Mouse (Mus musculus) MEL (cell line): ENCODE measurements around the gene Brd3os.

ENCODE experiments used
- BHLHE40 ChIP-seq: IDR thresholded peaks from 2 replicates; pipeline ENCODE4 v1.6.1; 2012; ENCODE audit warnings: low read depth, mild to moderate bottlenecking, inconsistent platforms, low read length, improper control_type of control experiment, borderline replicate concordance
- CHD2 ChIP-seq: IDR thresholded peaks from 2 replicates; pipeline ENCODE4 v1.6.1; 2011; ENCODE audit warnings: low read length, improper control_type of control experiment
- CTCF ChIP-seq, 3 experiments: IDR thresholded peaks in 2 of 3; conservative IDR thresholded peaks in 1 of 3; 2 replicates each; pipeline ENCODE4 v1.5.1; 2011 to 2012; ENCODE audit warnings: low read length in 3 of 3, low read depth in 2 of 3, mild to moderate bottlenecking in 2 of 3, improper control_type of control experiment in 1 of 3, inconsistent platforms in 1 of 3, mixed read lengths in 1 of 3, moderate library complexity in 1 of 3; ENCODE audit not compliant: control insufficient read depth in 1 of 3, insufficient read depth in 1 of 3, poor library complexity in 1 of 3, severe bottlenecking in 1 of 3
- E2F4 ChIP-seq: IDR thresholded peaks from 2 replicates; pipeline ENCODE4 v1.6.1; 2011; ENCODE audit warnings: low read depth, low read length, improper control_type of control experiment, borderline replicate concordance
- ETS1 ChIP-seq: IDR thresholded peaks from 2 replicates; pipeline ENCODE4 v1.6.1; 2012; ENCODE audit warnings: low read depth, mild to moderate bottlenecking, inconsistent platforms, low read length, improper control_type of control experiment, moderate library complexity
- MAZ ChIP-seq: IDR thresholded peaks from 2 replicates; pipeline ENCODE4 v1.6.1; 2012; ENCODE audit warnings: low read depth, mild to moderate bottlenecking, inconsistent platforms, low read length, improper control_type of control experiment
- POLR2AphosphoS2 ChIP-seq: IDR thresholded peaks from 2 replicates; pipeline ENCODE4 v1.6.1; 2011; ENCODE audit warnings: low read length, improper control_type of control experiment
- RAD21 ChIP-seq: IDR thresholded peaks from 2 replicates; pipeline ENCODE4 v1.6.1; 2011; ENCODE audit warnings: mild to moderate bottlenecking, low read depth, low read length, improper control_type of control experiment
- TBP ChIP-seq: IDR thresholded peaks from 2 replicates; pipeline ENCODE4 v1.8.0; 2011; ENCODE audit warnings: low read depth, low read length, improper control_type of control experiment
- USF1 ChIP-seq: IDR thresholded peaks from 2 replicates; pipeline ENCODE4 v1.6.1; 2014; ENCODE audit warnings: low read depth, mild to moderate bottlenecking, inconsistent platforms, low read length, improper control_type of control experiment, moderate library complexity

DNA sequence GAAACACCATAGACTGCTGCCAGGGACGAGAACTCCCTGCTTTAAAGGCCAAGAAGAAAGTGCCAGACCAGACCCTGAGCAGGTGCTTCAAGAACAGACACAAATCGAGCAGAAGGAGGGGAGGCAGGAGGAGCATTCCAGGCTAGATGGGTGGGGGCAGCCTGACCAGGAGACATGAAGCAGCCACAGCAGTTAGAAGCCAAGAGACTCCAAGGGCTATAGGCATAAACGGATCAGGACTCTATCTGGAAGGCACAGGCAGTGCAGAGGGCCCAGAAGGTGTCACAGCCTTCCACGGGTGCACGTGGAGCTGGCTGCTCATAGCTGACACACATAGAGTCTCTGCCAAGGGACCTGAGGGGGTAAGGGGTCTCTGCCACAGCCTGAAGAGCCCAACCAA lies 18.0 kb downstream of the Brd3os start:
- TF ChIP-seq CTCF (IDR thresholded peaks at IDR 0.05 in 2 of 3, conservative IDR thresholded peaks at IDR 0.05 in 1 of 3; ENCODE audit: control insufficient read depth in 1 of 3, insufficient read depth in 1 of 3, low read depth in 2 of 3, low read length in 3 of 3, poor library complexity in 1 of 3, severe bottlenecking in 1 of 3) (no peak), TBP (no peak), BHLHE40 (no peak), ETS1 (no peak), E2F4 (no peak), RAD21 (no peak), USF1 (no peak), MAZ (no peak), CHD2 (no peak), POLR2AphosphoS2 (no peak)
